Mouse (Mus musculus) ES-Bruce4 (cell line): Measurements from ENCODE around the gene Tmem151b.

Experiments
- CTCF ChIP-seq: IDR thresholded peaks from one replicate; pipeline ENCODE4 v1.8.1; 2011; ENCODE audit warnings: low read depth, low read length
- POLR2A ChIP-seq: IDR thresholded peaks from one replicate; pipeline ENCODE4 v1.8.1; 2011; ENCODE audit warnings: low read length; ENCODE audit not compliant: insufficient read depth

- TF ChIP-seq CTCF = no peak
- no peak for TF ChIP-seq POLR2A
These were observed 10.5 kb upstream of the Tmem151b start for GRCm38 (mm10) chr17:45559732-45560525.
